In the genomic region with DNA sequence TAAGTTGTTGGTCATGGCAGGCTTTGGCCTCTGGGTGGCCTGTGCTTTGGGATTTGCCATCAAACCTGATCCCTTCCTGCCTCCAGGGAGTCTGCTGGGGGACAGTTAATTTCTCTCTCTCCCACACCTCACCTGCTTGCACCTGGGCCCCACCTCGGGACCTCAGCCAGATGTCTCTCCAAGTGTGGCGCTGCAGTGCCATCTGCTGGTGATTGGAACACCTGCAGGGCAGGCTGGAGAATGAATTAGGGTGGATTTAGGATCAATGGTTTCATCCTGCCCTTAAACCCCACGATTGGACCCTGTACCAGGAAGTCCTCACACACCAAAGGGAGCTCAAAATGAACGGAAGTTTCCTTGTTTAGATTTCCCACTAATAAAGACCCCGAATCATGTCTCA, we compare ENCODE assay signal across 8 mouse cellular contexts. TPM values are rescaled to one million over a fixed set of nuclear protein-coding genes. Genes with fewer than 3 reads are reported as not detected.
DNase-seq lines count a peak whose midpoint lies in the region; ATAC-seq and TF ChIP-seq lines count a peak whose summit lies in the region.

No protein-coding gene starts in this region.

- no peaks in the 10 kb centered on the region for H3K79me2 ChIP-seq in C2C12 (ENCODE audit: control insufficient read depth, insufficient read depth)

- DNase-seq in R1 (ENCODE audit: low read depth, low spot score) = peak; percentile 61
- DNase-seq in cerebellum, postnatal 36 days = peak; percentile 68
- peak; percentile 74 for DNase-seq in lung, embryonic 14.5 days
- DNase-seq in thymus, postnatal 36 days = peak; percentile 47 to 51

- no peaks in the 10 kb centered on the region for H3K27me3 ChIP-seq in C2C12 (ENCODE audit: control insufficient read depth, insufficient read depth, insufficient read length)
- no peaks in the 10 kb centered on the region for H3K27me3 ChIP-seq in kidney, embryonic 16.5 days (ENCODE audit: insufficient read depth, low read length)
- H3K27me3 ChIP-seq in lung, embryonic 14.5 days (ENCODE audit: insufficient read depth, low read length) = no peaks in the 10 kb centered on the region

- H3K79me3 ChIP-seq in C2C12 (ENCODE audit: low read depth) = no peaks in the 10 kb centered on the region

- H3K9ac ChIP-seq in kidney, embryonic 16.5 days (replicated peaks; ENCODE audit: low read length) = no peak overlapping the region
- no peak overlapping the region for H3K9ac ChIP-seq in lung, embryonic 14.5 days

- H3K27ac ChIP-seq in kidney, embryonic 16.5 days (ENCODE audit: low read length) = no peak overlapping the region
- no peak overlapping the region for H3K27ac ChIP-seq in lung, embryonic 14.5 days (ENCODE audit: low read depth)
- no peak overlapping the region for H3K27ac ChIP-seq in olfactory bulb, adult 2 months (ENCODE audit: insufficient read depth, low read depth, low read length)

- peak; percentile 86 for TF ChIP-seq CTCF in C2C12 (IDR thresholded peaks at IDR 0.05; ENCODE audit: control insufficient read depth, insufficient read depth, insufficient read length)
- peak; percentile 95 for TF ChIP-seq CTCF in lung, embryonic 14.5 days (IDR thresholded peaks at IDR 0.05; ENCODE audit: low read depth)
- TF ChIP-seq CTCF in olfactory bulb, adult 2 months (IDR thresholded peaks at IDR 0.05; ENCODE audit: insufficient read depth, low read depth, low read length) = peak; percentile 98

- peak; percentile 89 for ATAC-seq in granulocyte monocyte progenitor cell, adult 5-6 weeks (replicated peaks; ENCODE audit: poor library complexity, severe bottlenecking)
- ATAC-seq in kidney, embryonic 16.5 days (ENCODE audit: low FRiP score, low TSS enrichment) = peak; percentile 53; the same call in 1 of the 2 replicates
- ATAC-seq in lung, embryonic 14.5 days (ENCODE audit: insufficient read depth) = peak; percentile 52; the same call in 1 of the 2 replicates

- TF ChIP-seq POLR2A in olfactory bulb, adult 2 months (IDR thresholded peaks at IDR 0.05; ENCODE audit: insufficient read depth, low read depth, low read length) = no peak

- 10% methylated on average over 5 of the region's 5 CpGs for WGBS in kidney, embryonic 16.5 days
- 6% methylated on average over 5 of the region's 5 CpGs for WGBS in lung, embryonic 14.5 days
- 15% methylated on average over 5 of the region's 5 CpGs for WGBS in olfactory bulb, adult 2 months

- H3ac ChIP-seq in C2C12 (ENCODE audit: control insufficient read depth, insufficient read length, low read depth) = no peak overlapping the region

- 0 out of 2 replicates have a peak, but pooled peaks cover 3% of the 10 kb centered on the region for H3K4me1 ChIP-seq in kidney, embryonic 16.5 days (ENCODE audit: insufficient read depth, low read length)
- no peaks in the 10 kb centered on the region for H3K4me1 ChIP-seq in lung, embryonic 14.5 days (ENCODE audit: insufficient read depth)
- peaks cover 9% of the 10 kb centered on the region for H3K4me1 ChIP-seq in olfactory bulb, adult 2 months (ENCODE audit: control insufficient read depth, insufficient read depth, low read length)

- no peaks in the 10 kb centered on the region for H3K36me3 ChIP-seq in C2C12 (ENCODE audit: control insufficient read depth, insufficient read depth)
- no peaks in the 10 kb centered on the region for H3K36me3 ChIP-seq in kidney, embryonic 16.5 days (ENCODE audit: insufficient read depth, low read length)
- H3K36me3 ChIP-seq in lung, embryonic 14.5 days (ENCODE audit: insufficient read depth) = no peaks in the 10 kb centered on the region

- H3K9me3 ChIP-seq in kidney, embryonic 16.5 days (ENCODE audit: low read length) = no peaks in the 10 kb centered on the region
- H3K9me3 ChIP-seq in lung, embryonic 14.5 days (ENCODE audit: low read depth, low read length) = no peaks in the 10 kb centered on the region

- H3K4me3 ChIP-seq in C2C12 (ENCODE audit: insufficient read depth, poor library complexity, severe bottlenecking) = no peak overlapping the region
- H3K4me3 ChIP-seq in kidney, embryonic 16.5 days (ENCODE audit: low read length) = no peak overlapping the region
- no peak overlapping the region for H3K4me3 ChIP-seq in lung, embryonic 14.5 days (ENCODE audit: low read depth, low read length)
- no peak overlapping the region for H3K4me3 ChIP-seq in olfactory bulb, adult 2 months (ENCODE audit: insufficient read depth, low read depth, low read length)

- no peak overlapping the region for H3K4me2 ChIP-seq in kidney, embryonic 16.5 days (replicated peaks; ENCODE audit: low read depth, low read length)
- no peak overlapping the region for H3K4me2 ChIP-seq in lung, embryonic 14.5 days

TF ChIP-seq in C2C12, 6 proteins besides CTCF, POLR2A, EP300 and RAD21:
- no peak for TF ChIP-seq MYOD1 (IDR thresholded peaks at IDR 0.05; ENCODE audit: control insufficient read depth, insufficient read length, low read depth)
- no peak for TF ChIP-seq MAX (IDR thresholded peaks at IDR 0.05)
- TF ChIP-seq CEBPB (IDR thresholded peaks at IDR 0.05; ENCODE audit: low read depth) = no peak

RNA-seq across cellular contexts. Expression of a gene that starts 33.1 kb away (rescaled TPM):
- 83.7 TPM for polyA plus RNA-seq in C2C12 (2012; fragmentation: generic; extraction: Trizol)
- not detected in 2 replicates for total RNA-seq in granulocyte monocyte progenitor cell, adult 5-6 weeks (2014; fragmentation: Nextera tagmentation)
- 0.05 and 1.1 TPM in 2 replicates for total RNA-seq in granulocyte monocyte progenitor cell, adult 5-6 weeks (2017)
- 59.4 and 75.7 TPM in 2 replicates for polyA plus RNA-seq in kidney, embryonic 16.5 days (2015; fragmentation: Nextera tagmentation; extraction: Ambion mirVana)
- polyA plus RNA-seq in lung, embryonic 14.5 days (2014; fragmentation: Nextera tagmentation; extraction: Ambion mirVana) = 96.0 and 96.1 TPM in 2 replicates
- not detected in 2 replicates for polyA plus RNA-seq in olfactory bulb, adult 2 months (2012; ENCODE audit: insufficient read depth, insufficient read length, low replicate concordance, missing spikeins)

RNA-seq across cellular contexts. Expression of a gene that starts 39.0 kb away (rescaled TPM):
- 27.9 TPM for polyA plus RNA-seq in C2C12 (2012; fragmentation: generic; extraction: Trizol)
- 11.5 and 13.8 TPM in 2 replicates for total RNA-seq in granulocyte monocyte progenitor cell, adult 5-6 weeks (2014; fragmentation: Nextera tagmentation)
- total RNA-seq in granulocyte monocyte progenitor cell, adult 5-6 weeks (2017) = 11.3 and 22.4 TPM in 2 replicates
- polyA plus RNA-seq in kidney, embryonic 16.5 days (2015; fragmentation: Nextera tagmentation; extraction: Ambion mirVana) = 58.7 and 60.7 TPM in 2 replicates
- 38.7 and 38.9 TPM in 2 replicates for polyA plus RNA-seq in lung, embryonic 14.5 days (2014; fragmentation: Nextera tagmentation; extraction: Ambion mirVana)
- not detected in 2 replicates for polyA plus RNA-seq in olfactory bulb, adult 2 months (2012; ENCODE audit: insufficient read depth, insufficient read length, low replicate concordance, missing spikeins)

Comparison
In these comparisons a context has a peak if more than half of its experiments do, and no peak if none do; other contexts are left out.
1. RNA of a gene that starts 33.1 kb away (polyA plus RNA-seq): 96.0 to 96.1 TPM in lung, embryonic 14.5 days, 83.7 TPM in C2C12 (single experiment) and 59.4 to 75.7 TPM in kidney, embryonic 16.5 days; not detected in olfactory bulb, adult 2 months; every median in the first group is over 10 times any median in the second.
2. Peak in every context shown above with its lines, with median percentiles within 50 percentile points of each other: CTCF ChIP-seq, DNase-seq and ATAC-seq.